Mouse (Mus musculus): ENCODE measurements around the gene Colec11. TPM values are rescaled to one million over a fixed set of nuclear protein-coding genes. Genes with fewer than 3 reads are reported as not detected.

Colec11 gene
- polyA plus RNA-seq, 1 experiment from 2014 or later: 0.17 TPM

DNA sequence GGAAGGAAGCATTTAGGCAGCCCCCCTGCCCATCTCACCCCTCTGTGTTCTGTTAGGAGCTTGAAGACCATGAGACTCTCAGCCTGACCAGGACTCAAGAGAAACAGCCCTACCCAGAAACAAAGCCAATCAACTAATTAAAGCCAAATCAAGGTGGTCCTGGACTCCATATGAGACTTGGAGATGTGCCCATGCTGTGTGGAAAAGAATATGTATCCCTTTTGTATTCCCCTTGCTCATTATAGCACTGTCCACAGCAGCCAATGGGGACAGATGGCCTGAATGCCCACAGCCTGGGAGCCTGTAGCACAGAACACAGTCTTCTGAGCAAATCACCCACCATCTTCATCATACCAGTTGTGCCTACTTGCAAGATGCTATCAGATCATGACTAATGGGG is 26.3 kb downstream of the Colec11 start:
- Histone ChIP-seq H3K27ac (replicated peaks) (no peak overlapping the region), H3K9me3 (replicated peaks) (no peaks in the 10 kb centered on the region), H3K27me3 (ENCODE audit: low read depth, poor library complexity, severe bottlenecking) (no peaks in the 10 kb centered on the region), H3K36me3 (no peaks in the 10 kb centered on the region), H3K4me3 (no peak overlapping the region), H3K4me1 (peaks cover 13% of the 10 kb centered on the region)
- no peak for DNase-seq (ENCODE audit: low spot score)

DNA sequence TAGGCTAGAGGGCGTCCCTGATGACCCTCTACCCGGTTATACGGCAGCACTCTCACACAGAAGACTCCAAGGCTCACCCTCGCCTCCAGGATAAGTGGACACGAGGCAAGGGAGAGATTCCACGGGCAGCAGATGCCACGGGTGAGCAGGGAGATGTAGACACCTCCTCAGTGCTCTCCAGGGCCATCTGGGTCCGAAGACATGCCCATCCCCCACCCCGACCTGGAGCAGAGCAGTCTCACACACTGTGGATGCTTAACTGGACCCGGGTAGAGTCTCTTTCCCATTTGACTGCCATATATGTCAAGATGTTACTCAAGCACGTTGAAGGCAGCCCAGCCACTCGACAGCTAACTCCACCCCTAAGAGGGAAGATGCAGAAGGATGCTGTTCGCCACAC is 32.7 kb downstream of the Colec11 start:
- DNase-seq (ENCODE audit: low spot score): no peak
- peaks cover 23% of the 10 kb centered on the region for H3K27me3 ChIP-seq (ENCODE audit: low read depth, poor library complexity, severe bottlenecking)
- H3K27ac ChIP-seq (replicated peaks): no peak overlapping the region
- H3K9me3 ChIP-seq (replicated peaks): no peaks in the 10 kb centered on the region
- H3K4me3 ChIP-seq: no peak overlapping the region
- no peaks in the 10 kb centered on the region for H3K36me3 ChIP-seq
- peaks cover 21% of the 10 kb centered on the region for H3K4me1 ChIP-seq
- WGBS: 53% methylated on average over 13 of the region's 13 CpGs

- Histone ChIP-seq H3K36me3 (no peaks in the 10 kb centered on the region), H3K27ac (replicated peaks) (peak overlapping the region; percentile 78), H3K4me3 (peak overlapping the region; percentile 58), H3K9me3 (replicated peaks) (no peaks in the 10 kb centered on the region), H3K27me3 (ENCODE audit: low read depth, poor library complexity, severe bottlenecking) (peaks cover 23% of the 10 kb centered on the region), H3K4me1 (peaks cover 21% of the 10 kb centered on the region)
- peak; percentile 86 for DNase-seq (ENCODE audit: low spot score)
- 10% methylated on average over 23 of the region's 24 CpGs for WGBS
Measured at GRCm38 (mm10) chr12:28589090-28589868, 33.9 kb downstream of the Colec11 start.

DNA sequence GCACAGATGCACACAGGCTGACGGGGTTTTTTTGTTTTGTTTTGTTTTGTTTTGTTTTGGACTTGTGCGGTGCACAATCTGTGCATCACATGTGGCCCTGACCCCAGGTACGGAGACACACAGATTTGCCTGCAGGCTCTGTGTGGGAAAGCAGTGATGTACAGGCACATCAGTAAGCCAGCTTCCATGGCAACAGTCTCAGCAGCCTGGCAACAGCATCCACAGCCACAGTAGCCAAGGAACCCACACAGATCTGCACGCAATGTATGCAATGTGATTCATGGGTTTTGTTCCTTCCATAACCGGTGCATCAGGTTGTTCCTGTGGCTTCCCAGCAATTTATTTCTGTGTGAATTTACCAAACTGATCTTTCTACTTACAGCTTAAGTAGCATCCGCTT is 35.2 kb downstream of the Colec11 start:
- WGBS: 81% methylated on average over 6 of the region's 6 CpGs
- no peak for DNase-seq (ENCODE audit: low spot score)
- no peak overlapping the region for H3K4me3 ChIP-seq
- no peaks in the 10 kb centered on the region for H3K9me3 ChIP-seq (replicated peaks)
- no peaks in the 10 kb centered on the region for H3K36me3 ChIP-seq
- H3K4me1 ChIP-seq: peaks cover 21% of the 10 kb centered on the region
- H3K27me3 ChIP-seq (ENCODE audit: low read depth, poor library complexity, severe bottlenecking): peaks cover 23% of the 10 kb centered on the region
- no peak overlapping the region for H3K27ac ChIP-seq (replicated peaks)

GRCm38 (mm10) chr12:28584036-28584435 is 39.1 kb downstream of the Colec11 start:
- WGBS: 63% methylated on average over 3 of the region's 3 CpGs
- Histone ChIP-seq H3K9me3 (replicated peaks) (no peaks in the 10 kb centered on the region), H3K4me3 (no peak overlapping the region), H3K4me1 (peaks cover 5% of the 10 kb centered on the region), H3K27me3 (ENCODE audit: low read depth, poor library complexity, severe bottlenecking) (peaks cover 8% of the 10 kb centered on the region), H3K36me3 (no peaks in the 10 kb centered on the region), H3K27ac (replicated peaks) (no peak overlapping the region)
- no peak for DNase-seq (ENCODE audit: low spot score)

GRCm38 (mm10) chr12:28582423-28582822 is 40.8 kb downstream of the Colec11 start, which contains the start of gene Allc:
Gene Allc (minus strand): TSS chr12:28582523.
- no peak within 1 kb of the TSS for H3K4me3 ChIP-seq
- no peak for DNase-seq (ENCODE audit: low spot score)
- H3K9me3 ChIP-seq (replicated peaks): no peaks in the 10 kb centered on the region
- no peaks in the 10 kb centered on the region for H3K36me3 ChIP-seq
- H3K4me1 ChIP-seq: no peaks in the 10 kb centered on the region
- WGBS: 90% methylated on average over 8 of the region's 8 CpGs
- no peaks in the 10 kb centered on the region for H3K27me3 ChIP-seq (ENCODE audit: low read depth, poor library complexity, severe bottlenecking)
- H3K27ac ChIP-seq (replicated peaks): no peak within 1 kb of the TSS

GRCm38 (mm10) chr12:28579132-28579531 is 44.0 kb downstream of the Colec11 start:
- Histone ChIP-seq H3K4me1 (no peaks in the 10 kb centered on the region), H3K4me3 (no peak overlapping the region), H3K36me3 (no peaks in the 10 kb centered on the region), H3K9me3 (replicated peaks) (no peaks in the 10 kb centered on the region), H3K27me3 (ENCODE audit: low read depth, poor library complexity, severe bottlenecking) (no peaks in the 10 kb centered on the region), H3K27ac (replicated peaks) (no peak overlapping the region)
- WGBS: 30% methylated on average over 4 of the region's 4 CpGs
- DNase-seq (ENCODE audit: low spot score): peak; percentile 32

- H3K9me3 ChIP-seq (replicated peaks): no peaks in the 10 kb centered on the region
- H3K27ac ChIP-seq (replicated peaks): no peak overlapping the region
- H3K4me1 ChIP-seq: no peaks in the 10 kb centered on the region
- no peak for DNase-seq (ENCODE audit: low spot score)
- H3K4me3 ChIP-seq: no peak overlapping the region
- 90% methylated on average over 3 of the region's 3 CpGs for WGBS
- no peaks in the 10 kb centered on the region for H3K36me3 ChIP-seq
- H3K27me3 ChIP-seq (ENCODE audit: low read depth, poor library complexity, severe bottlenecking): no peaks in the 10 kb centered on the region
Measured at GRCm38 (mm10) chr12:28578147-28578546, 45.0 kb downstream of the Colec11 start.

DNA sequence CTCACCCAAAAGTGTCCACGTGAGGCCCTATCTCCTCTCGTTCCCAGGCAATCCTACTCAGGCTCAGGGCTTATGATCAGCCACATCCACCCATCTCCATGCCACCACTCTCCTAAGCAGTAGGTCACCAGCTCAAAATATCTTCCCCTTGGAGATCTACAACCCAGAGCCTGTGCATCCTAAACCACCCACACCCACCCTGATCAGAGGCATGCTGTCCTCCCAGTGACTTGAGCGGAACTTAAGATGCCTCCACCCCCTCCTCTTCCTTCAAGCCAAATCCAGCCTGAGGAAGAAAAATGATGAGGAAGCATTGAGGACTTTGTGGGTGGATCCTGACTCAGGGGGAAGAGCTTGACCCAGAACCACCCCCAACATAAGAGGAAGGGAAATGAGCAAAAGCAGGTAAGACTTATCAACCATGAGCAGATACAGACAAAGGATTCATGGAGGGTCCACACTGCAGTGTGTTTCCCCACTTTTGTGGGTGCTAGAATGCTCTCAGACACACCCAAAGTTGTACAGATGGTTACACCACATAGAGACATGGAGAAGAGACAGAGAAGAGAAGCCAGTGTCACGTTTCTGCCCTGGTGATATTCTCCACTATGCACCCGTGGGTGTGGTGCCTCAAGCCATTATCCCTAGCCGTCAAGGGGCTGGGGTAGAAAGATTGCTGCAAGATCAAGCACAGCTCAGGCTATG is 47.7 kb downstream of the Colec11 start:
- WGBS: 84% methylated on average over 6 of the region's 6 CpGs
- DNase-seq (ENCODE audit: low spot score): no peak
- Histone ChIP-seq H3K4me1 (no peaks in the 10 kb centered on the region), H3K27ac (replicated peaks) (no peak overlapping the region), H3K4me3 (no peak overlapping the region), H3K27me3 (ENCODE audit: low read depth, poor library complexity, severe bottlenecking) (no peaks in the 10 kb centered on the region), H3K36me3 (no peaks in the 10 kb centered on the region), H3K9me3 (replicated peaks) (no peaks in the 10 kb centered on the region)

GRCm38 (mm10) chr12:28572241-28572640 is 50.9 kb downstream of the Colec11 start:
- Histone ChIP-seq H3K27ac (replicated peaks) (no peak overlapping the region), H3K4me1 (no peaks in the 10 kb centered on the region), H3K9me3 (replicated peaks) (no peaks in the 10 kb centered on the region), H3K27me3 (ENCODE audit: low read depth, poor library complexity, severe bottlenecking) (no peaks in the 10 kb centered on the region), H3K4me3 (no peak overlapping the region), H3K36me3 (no peaks in the 10 kb centered on the region)
- WGBS: 94% methylated on average over 2 of the region's 2 CpGs
- DNase-seq (ENCODE audit: low spot score): no peak

DNA sequence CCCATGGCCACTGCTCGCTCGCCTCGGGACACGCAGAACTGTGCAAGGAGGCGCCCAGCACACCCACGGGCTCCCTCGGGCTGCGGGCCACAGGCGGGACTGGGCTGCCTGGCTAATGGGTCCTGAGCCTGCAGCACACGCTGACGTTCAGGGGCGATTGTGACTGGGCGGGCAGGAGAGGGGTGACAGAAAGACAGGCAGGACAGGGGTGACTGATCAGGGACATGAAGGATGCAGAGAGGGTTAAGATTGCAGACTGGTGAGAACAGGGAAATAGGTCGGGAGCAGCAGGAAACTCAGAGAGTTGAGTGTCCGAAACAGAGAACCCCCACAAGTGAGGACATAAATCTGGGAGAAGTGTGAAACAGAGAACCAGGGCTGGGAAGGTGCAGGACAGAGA is 70.9 kb downstream of the Colec11 start, which contains the start of gene Dcdc2c:
Gene Dcdc2c, minus strand, starts transcription at position 101 of the 400 bp plus-strand sequence.
- H3K27ac ChIP-seq (replicated peaks): peak within 1 kb of the TSS; percentile 17; the same call in 1 of the 2 replicates
- WGBS: 74% methylated on average over 15 of the region's 15 CpGs
- no peak within 1 kb of the TSS for H3K4me3 ChIP-seq
- no peaks in the 10 kb centered on the region for H3K9me3 ChIP-seq (replicated peaks)
- DNase-seq (ENCODE audit: low spot score): no peak
- peaks cover 8% of the 10 kb centered on the region; the same call in 1 of the 2 replicates for H3K4me1 ChIP-seq
- peaks cover 3% of the 10 kb centered on the region; the same call in 1 of the 2 replicates for H3K27me3 ChIP-seq (ENCODE audit: low read depth, poor library complexity, severe bottlenecking)
- no peaks in the 10 kb centered on the region for H3K36me3 ChIP-seq

DNA sequence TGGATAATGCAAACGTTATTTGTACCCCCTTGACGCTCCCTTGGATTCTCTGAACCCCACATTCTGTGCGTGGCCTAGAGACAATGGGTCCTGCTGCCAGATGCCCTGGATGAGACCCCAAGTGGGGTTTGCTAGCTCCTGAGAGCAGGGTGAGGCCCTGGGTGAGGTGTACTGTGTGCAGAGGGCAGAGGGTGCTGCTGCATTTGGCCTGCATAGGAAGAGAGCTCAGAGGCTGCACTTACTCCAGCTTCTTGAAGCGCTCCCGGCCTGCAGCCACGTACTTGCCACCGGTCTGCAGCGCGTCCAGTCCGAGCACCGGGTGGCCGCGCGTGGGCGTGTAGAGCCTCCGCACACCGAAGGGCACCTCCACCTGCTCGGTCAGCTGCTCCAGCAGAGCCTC is 71.4 kb downstream of the Colec11 start:
- Histone ChIP-seq H3K4me3 (no peak overlapping the region), H3K27me3 (ENCODE audit: low read depth, poor library complexity, severe bottlenecking) (peaks cover 3% of the 10 kb centered on the region; the same call in 1 of the 2 replicates), H3K4me1 (peaks cover 8% of the 10 kb centered on the region; the same call in 1 of the 2 replicates), H3K9me3 (replicated peaks) (no peaks in the 10 kb centered on the region), H3K27ac (replicated peaks) (peak overlapping the region; percentile 17; the same call in 1 of the 2 replicates), H3K36me3 (no peaks in the 10 kb centered on the region)
- 79% methylated on average over 18 of the region's 18 CpGs for WGBS
- no peak for DNase-seq (ENCODE audit: low spot score)

- Histone ChIP-seq H3K27ac (replicated peaks) (no peak overlapping the region), H3K36me3 (no peaks in the 10 kb centered on the region), H3K27me3 (ENCODE audit: low read depth, poor library complexity, severe bottlenecking) (peaks cover 3% of the 10 kb centered on the region; the same call in 1 of the 2 replicates), H3K9me3 (replicated peaks) (no peaks in the 10 kb centered on the region), H3K4me1 (peaks cover 8% of the 10 kb centered on the region; the same call in 1 of the 2 replicates), H3K4me3 (no peak overlapping the region)
- WGBS: 73% methylated on average over 4 of the region's 4 CpGs
- DNase-seq (ENCODE audit: low spot score): no peak
Measured at GRCm38 (mm10) chr12:28548887-28549286, 74.3 kb downstream of the Colec11 start.

Data from midbrain, embryonic 10.5 days (tissue).